Mouse (Mus musculus) lung, postnatal 10 days (tissue): ENCODE data around the gene Gm20806.
"Not testable (repeated sequence)": the region's sequence is repeated elsewhere in the genome, so short reads cannot be mapped to it uniquely, and the experiment has no call there.

Experiments
- DNase-seq: peaks from one replicate; pipeline ENCODE4 v3.0.0; 2021

The Gm20806 gene

GRCm38 (mm10) chrY:78837956-78838355, at the start of gene Gm20806:
Gene Gm20806 (minus strand): TSS chrY:78838056.
- not testable (repeated sequence) for DNase-seq
